Mouse (Mus musculus) splenic B cell, adult 2 months (primary cell): ENCODE measurements at regions not wholly inside any gene's neighbourhood (a gene's known extent, or its start where the extent isn't known, plus 50 kb on each side); places are given as distances from the start of the nearest gene placed in this dataset.

Source experiments
- DNase-seq: peaks from one replicate; pipeline ENCODE4 v3.0.0-alpha.2; 2011; ENCODE audit warnings: low read depth, low spot score
- H3K27me3 ChIP-seq: 2 replicates; pipeline ENCODE4 v1.6.1; 2012; ENCODE audit warnings: mild to moderate bottlenecking, low read length, moderate library complexity, mixed read lengths; ENCODE audit not compliant: control insufficient read depth, poor library complexity, insufficient read depth, severe bottlenecking
- H3K36me3 ChIP-seq: 2 replicates; pipeline ENCODE4 v1.6.1; 2012; ENCODE audit warnings: mild to moderate bottlenecking, low read length, moderate library complexity, mixed read lengths; ENCODE audit not compliant: control insufficient read depth, poor library complexity, insufficient read depth, severe bottlenecking

DNA sequence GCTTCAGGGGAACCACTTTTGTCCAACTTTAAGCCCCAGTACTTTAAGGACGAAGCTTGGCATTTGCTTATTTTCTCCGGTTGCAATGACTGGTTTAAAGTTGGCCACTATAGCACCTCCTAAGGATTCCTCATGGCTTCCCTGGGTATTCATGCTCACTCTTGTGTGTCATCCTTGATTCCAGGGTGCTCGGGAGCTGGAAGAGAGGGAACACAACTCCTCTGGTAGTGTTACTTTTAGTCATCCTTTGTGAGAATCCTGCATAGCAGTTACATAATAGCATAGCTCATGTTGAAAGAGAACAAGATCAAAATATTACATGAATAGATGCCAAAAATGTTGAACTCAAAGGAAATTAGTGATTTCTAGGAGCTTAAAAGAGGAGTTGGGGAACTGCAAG, 493.7 kb upstream of the Fbxo33 start:
- Histone ChIP-seq H3K36me3 (no peaks in the 10 kb centered on the region), H3K27me3 (no peaks in the 10 kb centered on the region)
- no peak for DNase-seq

DNA sequence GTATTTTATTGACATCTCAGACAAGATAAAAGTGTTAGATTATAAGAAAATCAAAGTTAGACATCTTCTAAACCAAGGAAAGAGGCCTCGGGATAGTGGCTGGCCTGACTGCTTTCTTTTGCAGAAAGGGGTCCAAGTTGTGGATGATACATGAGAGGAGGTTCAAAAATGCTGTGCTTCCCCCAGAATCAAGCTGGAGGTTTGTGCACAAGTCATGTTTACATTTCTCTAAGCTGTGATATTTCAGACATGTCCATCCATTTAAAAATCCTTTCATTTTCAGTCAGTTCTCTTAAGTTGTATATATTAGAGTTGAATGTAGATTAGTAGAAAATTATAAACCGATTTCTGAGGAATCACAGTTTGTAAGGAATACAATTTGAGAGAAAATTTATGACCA, 463.7 kb upstream of the Fbxo33 start:
- no peak for DNase-seq
- Histone ChIP-seq H3K36me3 (no peaks in the 10 kb centered on the region), H3K27me3 (no peaks in the 10 kb centered on the region)

DNA sequence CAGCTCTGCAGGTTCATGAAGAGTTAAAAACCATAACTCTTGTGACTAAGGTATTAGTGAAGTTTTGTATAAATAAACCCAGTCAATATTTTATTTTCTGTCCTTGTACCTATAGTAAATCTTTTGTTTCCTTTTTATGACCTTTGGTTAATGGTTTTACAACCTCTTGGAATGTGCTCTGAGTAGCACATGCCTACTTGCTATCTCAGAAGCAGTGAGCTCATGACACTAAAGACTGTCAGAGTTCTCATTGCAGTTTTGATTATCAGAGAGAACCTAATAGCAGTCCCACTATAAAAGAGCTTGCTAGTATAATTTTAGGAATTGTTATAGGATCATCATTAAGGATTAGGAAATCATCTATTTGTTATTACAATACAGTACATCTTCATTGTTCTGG, 443.6 kb upstream of the Fbxo33 start:
- no peaks in the 10 kb centered on the region for H3K27me3 ChIP-seq
- no peaks in the 10 kb centered on the region for H3K36me3 ChIP-seq
- DNase-seq: no peak

DNA sequence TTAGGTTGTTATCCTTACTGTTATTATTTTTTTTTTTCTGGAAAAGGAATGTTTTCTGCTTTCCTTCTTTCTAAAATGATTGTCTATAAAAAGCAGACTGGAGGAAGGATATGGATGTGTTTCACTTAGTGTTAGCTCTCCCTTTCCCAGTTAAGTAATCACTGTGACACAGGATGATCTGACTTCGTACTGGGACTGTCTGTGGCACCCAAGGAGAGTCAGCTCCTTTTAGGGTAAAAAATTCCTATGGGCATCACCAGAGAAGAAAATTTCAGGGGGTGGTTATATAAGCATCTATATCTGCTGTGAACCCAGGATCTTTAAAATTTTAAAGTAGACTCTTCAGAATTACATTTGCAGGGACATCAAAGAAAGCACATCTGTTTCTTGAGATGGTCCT, 411.2 kb upstream of the Fbxo33 start:
- DNase-seq: no peak
- Histone ChIP-seq H3K27me3 (no peaks in the 10 kb centered on the region), H3K36me3 (no peaks in the 10 kb centered on the region)

DNA sequence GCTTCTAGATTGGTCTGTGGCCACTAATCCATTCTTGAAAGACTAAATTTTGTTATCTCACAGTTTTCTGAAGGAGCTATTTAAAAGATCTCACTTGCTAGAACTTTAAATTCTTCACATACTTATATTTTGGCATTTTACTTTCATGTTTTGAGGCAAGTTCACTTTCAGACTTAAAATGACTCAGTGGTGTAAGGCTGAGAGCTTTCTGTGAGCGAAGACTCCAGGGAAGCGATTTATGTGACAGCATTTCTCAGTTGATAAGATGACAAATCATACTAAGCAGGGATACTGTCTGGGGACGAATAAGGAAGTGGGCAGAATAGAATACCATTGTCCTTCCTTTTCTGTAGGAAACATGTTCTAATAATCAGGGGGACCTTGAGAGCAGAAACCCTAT, 403.6 kb upstream of the Fbxo33 start:
- H3K27me3 ChIP-seq: no peaks in the 10 kb centered on the region
- no peak for DNase-seq
- no peaks in the 10 kb centered on the region for H3K36me3 ChIP-seq

DNA sequence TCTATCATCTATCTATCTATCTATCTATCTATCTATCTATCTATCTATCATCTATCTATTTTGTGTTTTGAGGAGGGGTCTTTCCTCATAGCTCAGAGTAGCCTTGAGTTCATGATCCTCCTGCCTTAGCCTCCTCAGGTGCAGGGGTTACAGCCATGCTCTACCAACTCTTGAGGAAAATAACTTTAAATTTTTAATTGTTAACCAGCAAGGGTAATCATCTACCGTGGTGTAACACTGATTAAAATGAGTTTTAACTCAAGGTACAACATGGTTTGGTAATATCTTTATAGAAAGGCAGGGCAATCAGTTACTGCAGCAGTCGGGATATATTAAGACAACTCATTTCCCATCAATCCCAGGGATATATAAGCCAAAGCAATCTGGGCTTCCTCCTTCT, 401.6 kb upstream of the Fbxo33 start:
- Histone ChIP-seq H3K27me3 (no peaks in the 10 kb centered on the region), H3K36me3 (no peaks in the 10 kb centered on the region)
- DNase-seq: no peak

DNA sequence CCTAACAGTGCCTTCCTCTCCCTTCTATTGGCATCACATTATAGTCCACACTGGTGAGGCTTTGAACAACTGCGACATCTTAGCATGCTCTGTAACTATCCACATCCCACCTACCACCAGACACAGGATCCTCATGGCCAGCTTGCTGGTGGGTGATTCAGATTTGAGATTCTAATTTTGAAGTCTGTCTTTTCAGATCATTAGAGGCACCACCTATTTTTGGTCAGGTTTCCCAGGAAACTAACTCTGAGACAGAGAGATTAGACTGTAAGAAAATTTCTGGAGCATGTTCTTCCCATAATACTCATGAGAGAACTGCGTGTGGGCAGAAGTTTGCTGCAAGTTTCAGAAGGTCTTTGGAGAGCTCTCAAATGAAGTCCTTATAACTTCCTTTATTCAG, 400.8 kb upstream of the Fbxo33 start:
- H3K27me3 ChIP-seq: no peaks in the 10 kb centered on the region
- no peaks in the 10 kb centered on the region for H3K36me3 ChIP-seq
- DNase-seq: no peak

DNA sequence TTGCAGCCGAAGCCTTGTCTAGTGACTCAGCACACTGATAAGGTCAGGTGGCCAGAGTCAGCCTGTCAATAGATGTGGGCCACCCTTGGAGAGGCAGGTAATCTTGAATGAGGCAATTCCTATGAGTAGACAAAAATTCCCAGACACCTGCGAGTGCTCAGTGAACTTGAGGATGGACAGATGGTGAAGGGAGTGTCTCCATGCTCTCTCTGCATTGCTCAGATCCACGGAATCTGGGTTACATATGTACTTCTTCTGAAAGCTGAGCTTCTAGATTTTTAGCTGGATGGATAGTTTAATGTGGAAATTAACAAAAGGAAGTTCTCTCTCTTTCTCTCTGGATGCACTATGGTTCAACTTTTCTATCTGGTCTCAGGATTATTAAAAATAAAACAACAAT, 396.6 kb upstream of the Fbxo33 start:
- Histone ChIP-seq H3K27me3 (no peaks in the 10 kb centered on the region), H3K36me3 (no peaks in the 10 kb centered on the region)
- DNase-seq: no peak

DNA sequence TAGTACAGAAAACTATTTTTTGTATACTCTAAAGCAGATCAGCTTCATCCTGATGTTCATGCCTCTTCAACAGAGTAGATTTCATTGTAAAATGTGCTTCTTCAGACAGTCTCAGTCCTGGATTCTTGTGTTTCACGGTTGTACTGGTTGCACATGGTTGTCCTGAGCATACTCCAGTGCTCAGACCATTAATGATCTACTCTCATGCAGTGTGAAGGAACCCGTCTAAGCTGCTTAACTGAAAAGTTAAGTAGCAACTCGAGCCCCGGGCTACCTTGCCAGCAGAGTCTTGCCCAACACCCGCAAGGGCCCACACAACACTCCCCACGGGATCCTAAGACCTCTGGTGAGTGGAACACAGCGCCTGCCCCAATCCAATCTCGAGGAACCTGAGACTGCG, 380.3 kb upstream of the Fbxo33 start:
- DNase-seq: no peak
- Histone ChIP-seq H3K36me3 (no peaks in the 10 kb centered on the region), H3K27me3 (no peaks in the 10 kb centered on the region)

DNA sequence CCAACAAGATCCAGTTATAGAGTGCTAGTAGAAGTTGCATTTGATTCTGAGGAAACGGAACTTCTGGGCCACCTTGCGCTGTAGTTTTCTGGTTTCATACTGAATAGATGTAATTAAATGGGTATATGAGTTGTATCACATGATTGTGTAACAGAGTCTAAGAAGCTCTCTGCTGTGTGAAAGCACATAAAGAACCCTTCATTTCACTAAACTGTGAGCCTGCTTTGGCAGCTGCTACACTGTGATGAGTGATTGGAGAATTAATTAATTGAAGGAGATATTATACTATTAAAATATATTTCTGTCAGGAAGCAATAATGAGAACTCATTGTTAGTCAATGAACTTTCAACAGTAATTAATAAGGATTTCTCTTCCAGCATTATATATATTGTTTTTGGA, 369.8 kb upstream of the Fbxo33 start:
- no peak for DNase-seq
- no peaks in the 10 kb centered on the region for H3K36me3 ChIP-seq
- no peaks in the 10 kb centered on the region for H3K27me3 ChIP-seq

DNA sequence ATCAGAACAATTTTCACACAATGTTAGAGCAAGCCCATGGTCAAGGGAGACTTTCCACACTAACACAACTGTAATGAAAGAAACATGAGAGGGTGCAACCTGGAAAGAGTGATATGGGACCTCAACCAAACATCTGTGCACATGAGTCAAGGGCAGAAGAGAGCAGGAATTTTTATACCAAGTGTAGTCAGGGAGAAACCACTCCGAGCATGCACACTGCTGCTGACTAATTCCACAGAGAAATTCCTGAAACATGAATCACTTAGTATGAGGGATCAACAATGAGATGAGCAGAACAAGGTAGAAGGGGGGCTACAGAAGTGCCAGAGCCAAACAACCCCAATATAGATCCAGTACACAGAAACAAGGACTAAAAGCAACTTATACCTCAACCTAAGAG, 363.1 kb upstream of the Fbxo33 start:
- no peak for DNase-seq
- Histone ChIP-seq H3K36me3 (no peaks in the 10 kb centered on the region), H3K27me3 (no peaks in the 10 kb centered on the region)

DNA sequence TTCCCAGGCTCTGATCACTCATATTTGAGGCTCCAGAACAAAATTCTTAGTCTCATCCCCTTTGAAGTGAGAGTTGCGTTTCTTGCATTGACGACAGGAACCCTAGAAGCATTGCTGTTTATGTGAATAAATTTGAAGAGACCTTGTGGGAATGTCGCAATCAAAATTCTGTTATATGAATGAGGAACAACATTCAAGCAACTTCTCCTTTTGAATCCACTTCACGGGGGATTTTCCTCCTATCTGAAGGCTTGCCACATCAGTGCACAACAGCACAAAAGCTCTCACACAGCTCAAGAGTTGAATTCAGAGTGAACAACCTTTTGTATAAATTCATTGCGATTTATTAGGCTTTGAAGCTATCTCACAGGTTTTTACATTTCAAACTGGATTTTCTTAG, 360.2 kb upstream of the Fbxo33 start:
- Histone ChIP-seq H3K27me3 (no peaks in the 10 kb centered on the region), H3K36me3 (no peaks in the 10 kb centered on the region)
- DNase-seq: no peak

DNA sequence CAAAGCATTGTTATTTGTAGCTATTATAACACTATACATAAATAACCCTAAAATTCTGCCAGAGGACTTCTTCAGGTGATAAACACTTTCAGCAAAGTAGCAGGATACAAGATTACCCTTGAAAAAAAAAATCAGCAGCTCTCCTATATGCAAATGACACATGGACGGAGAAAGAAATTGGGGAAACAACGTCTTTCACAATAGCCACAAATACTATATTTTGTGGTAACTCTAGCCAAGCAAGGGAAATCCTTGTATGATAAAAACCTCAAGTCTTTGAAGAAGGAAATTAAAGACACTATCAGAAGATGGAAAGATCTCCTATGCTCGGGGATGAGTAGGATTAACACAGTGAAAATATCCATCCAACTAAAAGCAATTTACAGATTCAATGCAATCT, 344.4 kb upstream of the Fbxo33 start:
- no peaks in the 10 kb centered on the region for H3K36me3 ChIP-seq
- no peaks in the 10 kb centered on the region for H3K27me3 ChIP-seq
- no peak for DNase-seq

DNA sequence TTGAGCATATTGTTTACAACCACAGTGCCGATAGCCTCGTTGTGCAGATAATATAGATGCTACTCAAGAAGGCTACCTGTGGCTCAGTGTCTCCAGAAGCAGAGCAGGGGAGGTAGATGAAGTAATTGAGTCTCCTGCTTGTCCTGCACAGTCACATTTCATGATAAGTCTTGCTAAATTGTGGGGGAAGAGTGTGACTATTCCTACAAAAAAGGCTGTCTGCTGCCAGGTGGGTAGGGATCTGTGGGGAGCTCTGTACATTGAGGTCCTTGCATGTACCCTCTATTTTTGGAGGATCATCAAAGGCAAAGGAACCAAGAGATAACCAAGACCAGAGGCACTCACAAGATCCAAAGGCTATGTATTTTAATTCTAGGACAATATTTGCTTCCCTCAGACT, 320.3 kb upstream of the Fbxo33 start:
- Histone ChIP-seq H3K36me3 (no peaks in the 10 kb centered on the region), H3K27me3 (no peaks in the 10 kb centered on the region)
- no peak for DNase-seq

DNA sequence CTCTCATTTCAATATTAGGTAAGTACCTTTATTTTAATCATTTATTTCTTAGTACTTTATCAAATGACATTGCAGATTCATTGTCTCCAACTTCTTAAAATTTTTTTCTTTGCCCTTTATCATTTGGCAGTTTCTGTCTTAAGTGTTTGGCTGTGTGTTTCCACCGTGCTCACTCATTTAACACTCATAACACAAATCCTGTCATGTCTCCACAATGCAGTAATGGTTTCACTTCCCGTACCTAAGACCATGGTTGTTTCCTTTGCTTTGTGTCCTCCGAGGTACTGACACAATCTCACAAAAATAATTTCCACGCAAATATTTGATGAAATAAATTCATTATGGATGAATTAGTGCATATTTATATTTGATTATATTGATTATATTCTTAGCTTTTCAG, 311.0 kb upstream of the Fbxo33 start:
- Histone ChIP-seq H3K36me3 (no peaks in the 10 kb centered on the region), H3K27me3 (no peaks in the 10 kb centered on the region)
- DNase-seq: no peak

DNA sequence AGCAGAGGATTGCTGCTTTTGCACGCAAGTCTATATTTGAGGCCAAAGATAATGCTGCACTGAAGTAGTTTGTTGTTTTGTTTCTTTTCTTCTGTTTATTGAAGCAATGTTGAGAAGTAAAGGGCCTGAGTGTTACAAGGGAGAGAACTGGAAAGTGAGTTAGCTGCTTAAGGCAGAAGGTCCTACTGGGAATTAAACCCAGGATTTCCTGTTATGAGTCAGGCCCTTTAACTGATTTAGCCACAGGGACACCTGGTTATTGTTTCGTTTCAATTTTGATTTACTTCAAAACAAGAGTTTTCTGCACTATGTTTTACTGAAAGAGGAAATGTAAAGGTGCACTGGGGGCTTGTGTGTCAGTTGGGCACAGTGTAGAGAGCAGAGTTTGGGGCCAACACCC, 303.8 kb upstream of the Fbxo33 start:
- DNase-seq: no peak
- Histone ChIP-seq H3K27me3 (no peaks in the 10 kb centered on the region), H3K36me3 (no peaks in the 10 kb centered on the region)

DNA sequence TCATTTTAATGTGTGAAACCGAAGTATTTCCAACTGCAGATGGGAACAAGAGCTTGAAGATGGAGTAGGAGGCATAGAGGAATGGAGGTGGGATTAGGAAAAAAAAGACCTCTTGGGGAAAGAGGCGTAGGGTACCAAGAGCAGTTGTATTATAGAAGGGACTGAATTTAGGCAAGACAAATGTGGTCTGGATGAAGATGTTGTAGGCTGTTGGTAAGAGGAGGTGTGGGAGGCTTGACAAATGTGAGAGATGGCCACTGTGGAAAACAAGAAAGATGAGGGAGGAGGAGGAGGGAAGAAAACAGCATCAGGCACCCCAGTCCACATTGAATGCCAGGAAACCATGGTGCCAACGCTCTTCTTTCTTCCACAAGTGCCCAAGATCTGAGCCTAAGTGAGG, 302.4 kb upstream of the Fbxo33 start:
- no peaks in the 10 kb centered on the region for H3K27me3 ChIP-seq
- H3K36me3 ChIP-seq: no peaks in the 10 kb centered on the region
- DNase-seq: no peak
